Mouse (Mus musculus) kidney, adult 18-20 months (tissue): Measurements from ENCODE around the gene Epha8.
A peak's percentile ranks its signal among the peaks of the same experiment; 100 is the strongest.

Experiments used
- DNase-seq: peaks from one replicate; pipeline ENCODE4 v3.0.0; 2021

Epha8 gene

DNA sequence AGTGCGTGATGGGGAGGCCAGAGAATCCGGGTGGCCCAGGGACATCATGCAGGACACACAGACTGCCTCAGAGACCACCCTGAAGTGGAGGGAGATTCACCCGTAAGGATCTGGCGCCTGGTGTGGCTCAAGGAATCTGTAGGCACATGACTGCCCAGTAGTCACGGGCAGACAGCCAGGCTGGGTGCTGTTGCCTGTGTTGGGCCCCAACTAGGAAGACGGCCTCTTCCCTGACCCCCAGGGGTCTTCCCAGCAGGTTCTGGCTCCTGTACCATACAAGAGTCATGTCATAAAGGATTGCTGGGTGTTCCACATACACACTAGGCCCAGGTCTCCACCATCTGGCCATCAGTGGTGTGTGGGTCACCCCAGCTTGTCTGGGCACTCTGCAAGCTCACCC is 2.1 kb downstream of the Epha8 start:
- DNase-seq: no peak

DNA sequence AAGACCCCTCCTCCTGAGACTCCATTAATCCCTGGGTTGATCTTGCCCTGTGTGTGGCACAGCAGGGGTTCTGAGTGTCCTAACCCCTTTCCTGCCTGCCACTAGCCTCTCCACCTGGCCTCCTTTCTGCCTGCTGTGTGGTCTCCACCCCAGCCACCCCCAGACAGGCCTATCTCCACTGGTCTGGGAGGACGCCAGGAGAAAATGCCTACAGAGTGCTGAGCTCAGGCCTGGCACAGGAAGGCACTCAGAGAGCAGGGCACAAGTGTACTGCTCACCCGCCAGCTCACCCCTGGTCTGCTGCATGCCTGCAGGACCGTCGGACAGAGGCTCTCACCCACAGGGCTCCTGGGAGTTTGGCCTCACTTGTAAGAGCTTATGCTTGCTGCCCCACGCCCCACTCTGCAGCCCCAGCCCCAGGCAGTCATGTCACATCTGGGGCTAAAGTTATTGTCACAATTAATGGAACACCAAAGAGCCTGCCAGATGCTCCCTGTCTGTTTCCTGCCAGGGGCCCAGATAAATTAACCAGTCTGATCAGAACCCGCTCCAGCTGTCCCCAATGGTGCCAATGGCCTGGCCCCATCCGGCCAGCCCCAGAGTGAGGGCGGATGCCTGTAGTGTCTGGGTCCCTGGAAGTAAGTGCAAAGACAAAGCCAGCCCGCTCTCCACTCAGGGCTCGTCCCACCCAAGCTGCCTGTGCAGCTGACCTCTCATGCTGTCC is 7.2 kb downstream of the Epha8 start:
- no peak for DNase-seq

DNA sequence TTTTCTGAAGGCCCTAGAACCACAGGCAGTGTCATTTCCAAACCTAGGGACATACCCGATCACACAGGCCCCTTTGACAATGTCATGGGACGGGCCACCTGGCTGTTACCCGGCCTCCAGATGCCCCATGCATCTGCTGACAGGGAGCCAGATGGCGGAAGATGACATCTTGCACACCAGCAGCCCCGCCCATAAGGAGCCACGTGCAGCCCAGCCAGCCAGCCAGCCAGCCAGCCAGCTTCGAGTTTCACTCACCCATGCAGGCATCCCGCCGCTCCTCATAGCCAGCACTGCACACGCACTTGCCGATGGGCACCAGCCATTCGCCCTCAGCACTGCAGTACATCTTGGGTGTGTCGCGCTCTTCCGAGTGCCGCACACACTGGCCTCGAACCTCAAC is 11.2 kb downstream of the Epha8 start:
- DNase-seq: no peak

GRCm38 (mm10) chr4:136944558-136945350 is 11.9 kb downstream of the Epha8 start:
- DNase-seq: no peak

- DNase-seq: no peak
Measured at GRCm38 (mm10) chr4:136943175-136943574, 13.4 kb downstream of the Epha8 start.

- no peak for DNase-seq
Measured at GRCm38 (mm10) chr4:136942761-136943160, 13.9 kb downstream of the Epha8 start.

DNA sequence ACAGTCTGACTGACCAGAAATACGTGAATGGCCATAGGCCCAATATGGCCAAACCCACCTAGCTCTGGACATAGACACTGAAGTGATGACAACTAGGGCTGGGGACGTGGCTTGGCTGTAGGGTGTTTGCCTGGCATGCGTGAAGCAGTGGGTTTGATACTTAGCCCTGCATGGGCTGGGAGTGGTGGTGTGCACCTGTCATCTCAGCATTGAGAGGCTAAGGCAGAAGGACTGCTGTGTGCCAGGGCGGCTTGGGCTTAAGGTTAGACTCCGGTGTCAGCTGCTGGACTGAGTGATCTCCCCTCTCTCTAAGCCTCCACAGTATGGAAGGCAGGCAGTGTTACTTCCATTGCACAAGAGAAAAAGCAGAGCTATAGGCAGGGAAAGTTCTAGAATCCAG is 18.7 kb downstream of the Epha8 start:
- no peak for DNase-seq

DNA sequence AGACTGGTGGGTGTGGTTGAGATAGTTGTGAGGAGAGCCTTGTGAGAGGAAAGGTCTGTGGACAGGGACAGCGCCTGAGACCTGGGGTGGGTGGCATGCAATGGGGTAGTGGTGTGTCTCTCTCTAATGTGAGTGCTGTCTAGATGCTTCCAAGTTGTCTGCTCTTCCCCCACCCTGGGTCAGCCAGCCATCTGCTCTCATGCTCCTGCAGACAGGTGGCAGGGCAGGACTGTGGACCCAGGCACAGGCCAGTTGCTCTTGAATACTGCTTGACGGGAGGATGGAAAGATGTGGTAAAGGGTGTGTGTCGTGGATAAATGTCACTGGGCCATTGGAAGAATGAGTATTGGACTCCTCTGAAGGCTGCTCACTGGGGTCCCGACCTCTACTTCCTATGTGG is 19.3 kb downstream of the Epha8 start:
- no peak for DNase-seq

DNA sequence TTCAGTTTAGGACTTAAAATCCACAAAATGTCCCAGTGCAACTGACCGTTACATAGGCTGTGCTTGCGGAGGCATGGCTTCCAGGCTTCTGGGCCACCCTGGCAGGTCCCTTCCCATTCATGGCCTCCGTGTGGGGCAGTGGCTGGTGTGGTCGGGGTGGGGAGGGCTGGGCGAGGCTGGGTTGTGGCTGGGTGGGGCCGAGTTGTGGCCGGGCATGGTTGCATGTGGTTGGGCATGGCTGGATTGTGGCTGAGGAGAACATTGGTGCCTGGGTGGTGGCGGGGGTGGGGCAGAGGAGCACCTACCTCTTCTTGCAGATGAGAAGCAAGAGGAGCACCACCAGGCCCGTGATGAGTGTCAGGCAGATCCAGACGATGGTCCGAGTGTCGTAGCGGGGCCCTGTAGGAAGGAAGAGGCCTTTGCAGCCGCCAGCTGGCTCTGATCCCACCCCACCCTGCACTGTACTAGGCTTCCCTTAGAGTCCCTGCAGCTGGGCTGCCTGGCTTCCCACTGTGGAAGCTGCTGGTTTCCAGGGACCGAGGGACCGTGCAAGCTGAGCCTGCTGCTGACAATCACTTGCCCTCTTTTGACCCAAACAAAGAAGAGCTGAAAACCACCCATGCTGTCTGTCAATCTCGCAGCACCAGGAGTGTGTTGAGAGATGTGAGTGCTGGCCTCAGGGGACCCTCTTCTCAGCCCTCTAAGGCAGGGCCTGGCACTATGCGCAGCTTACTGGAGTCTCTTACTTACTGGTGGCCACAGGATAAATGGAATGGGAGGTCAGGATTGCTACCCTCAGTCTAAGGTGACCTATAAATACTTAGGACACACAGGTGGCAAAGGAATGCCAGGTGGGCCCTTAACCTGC is 21.6 kb downstream of the Epha8 start:
- DNase-seq: no peak

DNA sequence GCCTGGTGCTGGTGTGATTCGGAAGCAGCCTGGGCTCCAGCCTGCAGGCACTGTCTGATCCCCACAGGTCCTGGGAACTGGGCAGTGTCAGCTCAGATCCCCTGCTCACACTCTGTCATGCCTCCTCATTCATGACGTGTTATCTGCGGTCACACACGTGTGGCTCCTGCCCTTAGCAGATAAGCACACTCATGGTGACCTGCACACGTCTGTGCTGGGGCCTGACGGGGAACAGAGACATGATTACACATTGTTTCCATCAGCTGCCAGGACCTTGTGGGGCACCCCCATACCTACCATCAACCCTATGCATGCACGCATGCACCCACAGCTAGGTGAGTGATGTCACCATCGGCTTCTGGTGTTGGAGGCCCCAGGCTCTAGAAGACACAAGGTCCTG is 26.1 kb downstream of the Epha8 start:
- no peak for DNase-seq

GRCm38 (mm10) chr4:136928928-136929327 is 27.7 kb downstream of the Epha8 start:
- DNase-seq: peak; percentile 20

DNA sequence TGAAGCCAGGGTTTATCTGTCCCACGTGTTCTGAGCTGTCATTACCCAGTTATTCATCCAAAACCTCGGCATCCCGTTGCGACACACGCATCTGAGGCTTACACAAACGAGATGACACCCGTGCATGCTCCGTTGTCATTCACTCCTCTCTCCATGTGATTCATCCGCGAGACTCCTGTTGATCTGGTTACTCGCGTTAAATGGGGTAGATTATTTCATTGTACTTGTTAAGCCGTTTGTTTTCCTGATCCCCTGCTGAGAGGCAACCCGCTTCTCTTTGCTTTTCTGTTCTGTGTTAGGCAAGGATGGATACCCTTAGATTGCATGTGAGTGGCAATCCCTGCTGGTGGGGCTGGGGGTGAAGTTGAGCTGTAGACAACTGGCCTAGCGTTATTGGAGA is 30.8 kb downstream of the Epha8 start:
- no peak for DNase-seq

DNA sequence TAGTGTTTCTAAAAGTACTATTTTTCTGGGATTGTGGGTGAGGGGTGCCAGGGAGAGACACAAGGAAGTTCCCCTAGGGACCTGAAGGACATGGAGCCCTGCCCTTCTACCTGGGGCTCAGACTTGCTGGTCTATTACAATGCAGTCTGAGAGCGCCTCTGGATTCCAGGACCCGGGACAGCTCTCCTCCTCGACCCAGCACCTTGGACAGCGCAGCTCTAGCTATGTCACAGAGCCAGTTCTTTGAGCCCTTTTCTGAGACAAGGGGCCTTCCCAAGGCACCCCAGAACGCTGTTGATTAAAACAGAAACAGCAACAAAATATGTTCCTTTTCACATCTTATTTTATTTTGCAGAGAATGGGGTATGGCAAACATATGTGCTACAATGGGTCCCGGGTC is 32.1 kb downstream of the Epha8 start:
- DNase-seq: peak; percentile 75

- DNase-seq: no peak
Measured at GRCm38 (mm10) chr4:136919526-136919925, 37.1 kb downstream of the Epha8 start.

DNA sequence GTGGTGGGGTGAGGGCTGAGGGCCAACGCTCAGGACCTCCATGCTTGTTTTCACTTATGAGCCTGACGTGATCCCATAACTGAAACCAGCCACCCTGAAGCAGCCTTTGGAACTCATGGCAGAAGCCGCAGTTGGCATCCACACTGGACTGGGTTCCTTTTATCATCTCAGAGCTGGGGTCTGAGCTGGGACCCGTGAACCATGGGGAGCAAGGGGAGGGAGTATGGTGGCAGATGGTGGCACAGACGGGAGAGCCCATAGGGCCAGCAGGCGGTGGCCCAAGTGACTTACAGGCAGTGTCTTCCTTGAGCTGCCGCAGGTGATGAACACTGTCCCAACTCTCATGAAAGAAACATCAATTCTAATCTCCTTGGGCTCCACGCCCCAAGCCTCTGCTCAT is 37.8 kb downstream of the Epha8 start:
- no peak for DNase-seq

GRCm38 (mm10) chr4:136917165-136917524 is 39.5 kb downstream of the Epha8 start:
- no peak for DNase-seq

- DNase-seq: no peak
Measured at GRCm38 (mm10) chr4:136916359-136917164, 40.1 kb downstream of the Epha8 start.

- no peak for DNase-seq
Measured at GRCm38 (mm10) chr4:136912841-136913240, 43.8 kb downstream of the Epha8 start.

DNA sequence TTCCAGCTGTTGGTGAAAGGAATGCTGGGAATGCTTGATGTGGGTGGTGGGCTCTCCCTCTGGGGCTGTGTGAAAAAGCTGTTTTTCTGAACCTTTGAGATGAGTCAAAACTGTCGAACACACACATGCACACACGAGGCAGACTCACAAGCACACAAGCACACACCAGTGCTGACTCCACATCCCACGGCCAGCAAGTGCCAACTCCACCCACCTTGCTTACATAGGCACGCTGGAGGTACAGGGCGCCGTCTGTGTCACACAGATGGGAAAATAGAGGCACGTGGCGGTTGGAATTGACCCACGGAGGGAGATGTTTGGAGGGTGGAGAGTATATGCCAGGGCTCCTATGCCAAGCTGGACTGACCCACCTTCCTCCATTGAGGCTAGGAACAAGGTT is 44.8 kb downstream of the Epha8 start:
- no peak for DNase-seq

DNA sequence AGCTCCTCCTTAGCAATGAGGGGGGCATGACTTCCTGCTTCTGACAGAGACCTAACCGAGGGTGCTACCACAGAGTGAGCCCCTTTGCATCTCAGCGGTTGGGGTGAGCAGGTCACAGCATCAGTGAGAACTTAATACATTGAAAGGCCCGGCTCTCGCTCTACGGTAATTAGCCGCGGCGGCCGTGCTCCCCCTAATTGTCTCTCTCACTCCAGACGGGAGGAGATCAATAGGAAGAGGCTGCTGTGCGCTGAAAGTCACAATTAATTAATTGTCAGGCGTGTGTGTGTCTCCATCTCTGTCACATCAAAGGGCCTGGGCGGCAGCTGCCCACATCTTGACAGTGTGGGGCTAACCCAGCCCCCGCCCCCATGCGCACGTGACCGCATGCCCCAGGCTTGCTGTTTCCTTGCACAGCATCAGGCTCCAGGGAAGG is 45.4 kb downstream of the Epha8 start:
- no peak for DNase-seq

DNA sequence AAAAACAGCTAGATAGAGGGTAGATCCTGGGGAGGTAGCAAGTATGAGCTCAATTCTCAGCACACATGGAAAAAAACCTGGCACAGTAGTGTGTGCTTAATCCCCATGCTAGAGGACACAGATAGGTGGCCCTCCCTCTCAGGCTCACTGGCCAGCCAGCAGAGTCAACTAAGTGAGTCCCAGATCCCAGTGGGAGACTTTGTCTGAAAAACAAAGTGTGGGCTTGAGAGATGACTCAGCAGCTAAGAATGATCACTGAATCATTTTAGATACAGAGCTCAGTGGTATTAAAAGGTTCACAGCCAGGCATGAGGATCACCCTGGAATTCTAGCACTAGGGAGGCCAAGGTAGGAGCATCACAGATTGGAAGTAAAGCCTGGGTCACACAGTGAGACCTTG is 48.8 kb downstream of the Epha8 start:
- DNase-seq: no peak

GRCm38 (mm10) chr4:136907033-136907432 is 49.6 kb downstream of the Epha8 start:
- peak; percentile 51 for DNase-seq
